Mouse (Mus musculus): Measurements from ENCODE around the gene 2610028H24Rik. TPM values are rescaled to one million over a fixed set of nuclear protein-coding genes. Genes with fewer than 3 reads are reported as not detected.

The 2610028H24Rik gene
- 1 to 10 TPM in 1 of 2 experiments, under 1 TPM in 1; 0.86 to 1.2 TPM for total RNA-seq (2021)
- long read RNA-seq, experiment 1, partial matches to known transcripts = 0 of 1 reads
- long read RNA-seq, experiment 1, other reads (novel, unspliced or antisense) = 0 of 1 reads
- long read RNA-seq, experiment 2, partial matches to known transcripts = 0 of 1 reads
- long read RNA-seq, experiment 2, other reads (novel, unspliced or antisense) = 0 of 1 reads

GRCm38 (mm10) chr10:76448851-76449250, at the start of gene 2610028H24Rik:
2610028H24Rik (plus strand) TSS chr10:76449081.
- DNase-seq (ENCODE audit: low spot score in 2 of 2) = no peak

GRCm38 (mm10) chr10:76408520-76408919, 40.4 kb upstream of the 2610028H24Rik start:
- no peak for DNase-seq (ENCODE audit: low spot score in 2 of 2)

GRCm38 (mm10) chr10:76416811-76417210, 32.1 kb upstream of the 2610028H24Rik start:
- no peak for DNase-seq (ENCODE audit: low spot score in 2 of 2)

GRCm38 (mm10) chr10:76425674-76426073, 23.2 kb upstream of the 2610028H24Rik start:
- no peak for DNase-seq (ENCODE audit: low spot score in 2 of 2)

- no peak for DNase-seq (ENCODE audit: low spot score in 2 of 2)
These were observed 15.0 kb upstream of the 2610028H24Rik start for GRCm38 (mm10) chr10:76433925-76434324.

- no peak for DNase-seq (ENCODE audit: low spot score in 2 of 2)
These were observed 9.6 kb upstream of the 2610028H24Rik start for GRCm38 (mm10) chr10:76439107-76439890.

GRCm38 (mm10) chr10:76440281-76440680, 8.6 kb upstream of the 2610028H24Rik start, which contains the start of gene AC141477.1:
AC141477.1 (minus strand) TSS chr10:76440444.
- DNase-seq (ENCODE audit: low spot score in 2 of 2) = no peak

- DNase-seq (ENCODE audit: low spot score in 2 of 2) = peak; percentile 95 to 98
These were observed 6.4 kb upstream of the 2610028H24Rik start, which contains the start of gene Pcnt for GRCm38 (mm10) chr10:76442178-76443088. Pcnt (minus strand) TSS chr10:76442786.

- no peak for DNase-seq (ENCODE audit: low spot score in 2 of 2)
These were observed 2.7 kb upstream of the 2610028H24Rik start for GRCm38 (mm10) chr10:76445996-76446681.

GRCm38 (mm10) chr10:76447406-76448229, 1.3 kb upstream of the 2610028H24Rik start:
- no peak for DNase-seq (ENCODE audit: low spot score in 2 of 2)

- peak in 1 of 2 experiments; percentile 37 for DNase-seq (ENCODE audit: low spot score in 2 of 2)
These were observed 6.4 kb downstream of the 2610028H24Rik start for GRCm38 (mm10) chr10:76455289-76455688.

GRCm38 (mm10) chr10:76461255-76461654, 12.4 kb downstream of the 2610028H24Rik start:
- DNase-seq (ENCODE audit: low spot score in 2 of 2) = no peak

- no peak for DNase-seq (ENCODE audit: low spot score in 2 of 2)
These were observed 13.4 kb downstream of the 2610028H24Rik start for GRCm38 (mm10) chr10:76462312-76462711.

- DNase-seq (ENCODE audit: low spot score in 2 of 2) = no peak
These were observed 13.8 kb downstream of the 2610028H24Rik start for GRCm38 (mm10) chr10:76462721-76463120.

GRCm38 (mm10) chr10:76468203-76469162, 19.6 kb downstream of the 2610028H24Rik start, which contains the start of the genes Mcm3ap and Ybey:
Mcm3ap (plus strand) TSS chr10:76468927.
Ybey (minus strand) TSS chr10:76469114.
- DNase-seq (ENCODE audit: low spot score in 2 of 2) = peak; percentile 71 to 89

GRCm38 (mm10) chr10:76473759-76474158, 24.9 kb downstream of the 2610028H24Rik start:
- DNase-seq (ENCODE audit: low spot score in 2 of 2) = no peak

- DNase-seq (ENCODE audit: low spot score in 2 of 2) = no peak
These were observed 32.0 kb downstream of the 2610028H24Rik start for GRCm38 (mm10) chr10:76480851-76481250.

GRCm38 (mm10) chr10:76481480-76481879, 32.6 kb downstream of the 2610028H24Rik start:
- DNase-seq (ENCODE audit: low spot score in 2 of 2) = no peak
